Mouse (Mus musculus) erythroblast, embryonic 14.5 days (primary cell): ENCODE data around the gene Kdm8. TPM values are rescaled to one million over a fixed set of nuclear protein-coding genes. Genes with fewer than 3 reads are reported as not detected.
"Not testable (repeated sequence)": the region's sequence is repeated elsewhere in the genome, so short reads cannot be mapped to it uniquely, and the experiment has no call there.

ENCODE experiments used
- H3K27me3 ChIP-seq: 2 replicates; pipeline ENCODE4 v1.6.1; 2012; ENCODE audit warnings: inconsistent platforms; ENCODE audit not compliant: control insufficient read depth
- H3K36me3 ChIP-seq: 2 replicates; pipeline ENCODE4 v1.6.1; 2012; ENCODE audit warnings: mild to moderate bottlenecking, inconsistent platforms; ENCODE audit not compliant: control insufficient read depth
- H3K4me1 ChIP-seq: 2 replicates; pipeline ENCODE4 v1.6.1; 2012; ENCODE audit warnings: inconsistent platforms; ENCODE audit not compliant: control insufficient read depth
- H3K4me3 ChIP-seq: replicated peaks from 2 replicates; pipeline ENCODE3; 2012; ENCODE audit warnings: moderate library complexity, mild to moderate bottlenecking, inconsistent platforms
- H3K9me3 ChIP-seq: 2 replicates; pipeline ENCODE4 v1.6.1; 2012; ENCODE audit warnings: low read length, inconsistent platforms, mixed read lengths; ENCODE audit not compliant: control insufficient read depth
- GATA1 ChIP-seq: IDR thresholded peaks from 2 replicates; pipeline ENCODE4 v1.6.1; 2012; ENCODE audit warnings: low read length, inconsistent platforms, mixed read lengths
- TAL1 ChIP-seq: IDR thresholded peaks from 3 replicates; pipeline ENCODE4 v1.6.1; 2012; ENCODE audit warnings: low read length, inconsistent platforms, mixed read lengths
- polyA plus RNA-seq: library from polyadenylated mRNA; stranded (reverse); fragments of >175 nt; gene quantifications from 2 replicates; pipeline ENCODE4 v1.2.3, GENCODE M21; 2012

Gene Kdm8
- polyA plus RNA-seq, 1 experiment = 0.23 TPM

DNA sequence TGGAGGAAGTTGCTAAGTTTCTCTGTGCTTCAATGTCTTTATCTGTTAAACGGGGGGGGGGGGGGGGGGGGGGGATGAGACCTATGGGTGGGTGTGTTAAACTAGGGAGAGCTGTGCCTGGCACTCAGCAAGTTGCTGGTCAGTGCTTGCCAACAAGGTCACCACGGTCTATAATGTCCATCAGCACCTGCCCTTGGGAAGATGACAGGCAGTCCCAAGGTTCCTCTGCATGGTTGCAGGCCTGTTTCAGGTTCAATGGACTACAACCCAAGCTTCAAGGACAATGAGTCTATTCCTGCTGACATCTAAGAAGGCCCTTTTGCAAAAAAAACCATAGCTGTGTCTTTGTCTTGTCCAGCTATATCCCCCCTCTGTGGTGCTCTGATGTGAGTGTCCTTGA, 22.6 kb upstream of the Kdm8 start:
- TF ChIP-seq GATA1 (no peak), TAL1 (no peak)
- no peaks in the 10 kb centered on the region for H3K36me3 ChIP-seq
- H3K9me3 ChIP-seq = no peaks in the 10 kb centered on the region
- peaks cover 63% of the 10 kb centered on the region for H3K4me1 ChIP-seq
- no peak overlapping the region for H3K4me3 ChIP-seq
- peaks cover 3% of the 10 kb centered on the region; the same call in 1 of the 2 replicates for H3K27me3 ChIP-seq

- H3K9me3 ChIP-seq = no peaks in the 10 kb centered on the region
- TF ChIP-seq GATA1 (no peak), TAL1 (no peak)
- no peaks in the 10 kb centered on the region; the same call in 1 of the 2 replicates for H3K36me3 ChIP-seq
- no peak overlapping the region for H3K4me3 ChIP-seq
- no peaks in the 10 kb centered on the region for H3K27me3 ChIP-seq
- peaks cover 74% of the 10 kb centered on the region for H3K4me1 ChIP-seq
These were observed 21.4 kb upstream of the Kdm8 start for GRCm38 (mm10) chr7:125423056-125423455.

DNA sequence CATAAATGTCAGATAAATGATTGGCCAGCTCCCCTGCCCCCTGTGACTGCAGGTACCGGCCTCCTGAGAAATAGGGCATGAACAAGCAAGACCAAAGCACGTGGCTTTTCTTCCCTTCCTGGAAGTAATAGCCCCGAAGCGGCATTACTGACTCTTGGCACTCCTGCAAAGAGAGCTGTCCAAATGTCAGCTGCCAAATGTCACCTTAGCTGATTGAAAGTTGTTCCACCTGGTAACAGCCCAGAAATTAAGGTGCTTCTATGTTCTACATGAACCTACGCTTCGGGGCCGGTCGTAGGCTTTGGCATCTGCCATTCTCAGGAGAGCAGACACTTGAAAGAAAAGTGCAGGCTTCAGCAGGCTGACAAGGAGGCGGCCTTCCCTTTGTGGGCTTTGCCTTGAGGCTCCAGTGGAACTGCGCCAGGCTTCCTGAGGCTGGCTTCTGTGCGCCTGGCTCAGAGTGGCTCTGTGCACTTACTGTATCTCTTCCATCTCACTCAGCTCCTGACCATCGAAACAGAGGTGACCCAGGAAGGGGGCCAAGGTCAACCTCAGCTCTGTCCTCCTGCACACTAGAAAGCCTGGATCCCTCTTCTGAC, 16.9 kb upstream of the Kdm8 start:
- Histone ChIP-seq H3K9me3 (0 out of 2 replicates have a peak, but pooled peaks cover 4% of the 10 kb centered on the region), H3K4me3 (no peak overlapping the region), H3K27me3 (no peaks in the 10 kb centered on the region), H3K4me1 (peaks cover 80% of the 10 kb centered on the region), H3K36me3 (no peaks in the 10 kb centered on the region; the same call in 1 of the 2 replicates)
- TF ChIP-seq GATA1 (no peak), TAL1 (no peak)

DNA sequence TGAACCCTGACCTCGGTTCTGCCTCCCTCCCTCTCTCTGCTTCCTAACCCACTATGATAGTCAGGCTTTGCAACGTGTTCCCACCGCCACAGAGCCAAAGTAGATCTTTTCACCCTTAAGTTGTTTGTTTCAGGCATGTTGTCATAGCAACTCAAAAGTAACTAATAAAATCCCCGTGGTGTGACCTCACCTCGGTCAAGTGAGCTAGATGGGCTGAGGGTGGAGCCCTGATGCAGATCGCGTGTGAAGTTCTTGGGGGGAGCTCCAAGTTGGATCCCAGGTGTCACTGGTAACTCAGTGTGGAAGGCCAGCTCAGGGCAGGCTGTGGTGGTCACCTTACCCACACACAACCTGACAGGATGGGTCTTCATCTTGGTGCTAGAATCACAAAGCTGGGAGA, 16.1 kb upstream of the Kdm8 start:
- Histone ChIP-seq H3K4me3 (peak overlapping the region; percentile 39), H3K36me3 (no peaks in the 10 kb centered on the region; the same call in 1 of the 2 replicates), H3K9me3 (0 out of 2 replicates have a peak, but pooled peaks cover 4% of the 10 kb centered on the region), H3K4me1 (peaks cover 73% of the 10 kb centered on the region), H3K27me3 (no peaks in the 10 kb centered on the region)
- TF ChIP-seq GATA1 = no peak
- no peak for TF ChIP-seq TAL1

GRCm38 (mm10) chr7:125428816-125429500, 15.5 kb upstream of the Kdm8 start:
- H3K27me3 ChIP-seq, H3K36me3 ChIP-seq, H3K9me3 ChIP-seq: not testable (repeated sequence)
- TF ChIP-seq GATA1 (peak; percentile 82), TAL1 (peak; percentile 83)
- Histone ChIP-seq H3K4me1 (peaks cover 67% of the 10 kb centered on the region), H3K4me3 (peak overlapping the region; percentile 39)

DNA sequence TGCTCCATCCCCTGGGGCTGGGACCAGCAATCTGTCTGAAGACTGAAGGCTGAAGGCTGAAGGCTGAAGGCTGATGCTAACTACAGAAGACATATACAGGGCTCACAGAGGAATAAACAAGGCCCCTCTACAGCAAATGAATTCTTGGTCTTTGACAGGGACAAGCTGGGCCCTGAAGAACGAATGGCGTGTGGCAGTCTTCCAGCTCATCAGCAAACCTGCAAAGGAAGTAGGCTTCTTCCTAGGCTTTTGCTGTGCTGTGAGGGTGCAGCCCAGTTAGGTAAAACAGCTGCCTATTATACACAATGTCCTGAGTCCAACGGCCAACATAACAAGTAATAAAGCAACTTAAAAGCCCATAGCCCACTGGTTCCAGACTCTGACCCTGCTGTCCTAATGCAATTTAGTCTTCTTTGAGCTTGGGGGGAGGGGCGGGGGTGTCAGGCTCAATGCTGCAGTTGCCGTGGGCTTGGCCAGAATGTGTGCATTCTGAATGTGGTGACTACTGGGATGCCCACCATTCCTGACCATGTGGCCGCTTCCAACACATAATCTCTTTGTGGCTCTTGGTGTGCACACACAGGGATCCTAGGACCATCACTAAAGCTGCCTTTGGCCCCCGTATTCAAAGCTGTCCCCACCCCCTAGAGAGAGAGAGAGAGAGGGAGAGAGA, 14.2 kb upstream of the Kdm8 start:
- Histone ChIP-seq H3K4me3 (no peak overlapping the region), H3K9me3 (0 out of 2 replicates have a peak, but pooled peaks cover 4% of the 10 kb centered on the region), H3K36me3 (no peaks in the 10 kb centered on the region; the same call in 1 of the 2 replicates), H3K4me1 (peaks cover 63% of the 10 kb centered on the region), H3K27me3 (no peaks in the 10 kb centered on the region)
- no peak for TF ChIP-seq TAL1
- TF ChIP-seq GATA1 = no peak

DNA sequence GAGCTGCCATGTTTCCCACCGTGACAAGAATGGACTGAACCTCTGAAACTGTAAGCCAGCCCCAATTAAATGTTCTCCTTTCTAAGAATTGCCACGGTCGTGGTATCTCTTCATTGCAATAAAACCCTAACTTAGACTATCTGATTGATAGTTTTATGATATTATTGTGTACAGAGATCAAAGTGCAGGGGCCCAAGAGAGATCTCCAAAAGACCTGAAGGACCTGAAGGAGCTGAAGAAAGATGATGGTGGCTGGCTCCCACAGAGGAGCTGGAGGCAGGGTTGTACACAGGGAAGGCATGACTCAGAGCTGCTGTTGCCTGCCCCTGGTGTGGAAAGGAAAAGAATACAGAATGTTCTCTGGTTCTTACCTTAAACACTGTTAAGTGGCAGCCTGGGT, 10.6 kb upstream of the Kdm8 start:
- TF ChIP-seq GATA1 = no peak
- no peak for TF ChIP-seq TAL1
- no peaks in the 10 kb centered on the region for H3K36me3 ChIP-seq
- H3K4me3 ChIP-seq = no peak overlapping the region
- H3K27me3 ChIP-seq = no peaks in the 10 kb centered on the region
- H3K9me3 ChIP-seq = 0 out of 2 replicates have a peak, but pooled peaks cover 4% of the 10 kb centered on the region
- peaks cover 47% of the 10 kb centered on the region for H3K4me1 ChIP-seq

GRCm38 (mm10) chr7:125434666-125435290, 9.7 kb upstream of the Kdm8 start:
- Histone ChIP-seq H3K9me3 (peaks cover 10% of the 10 kb centered on the region), H3K27me3 (no peaks in the 10 kb centered on the region), H3K4me1 (peaks cover 39% of the 10 kb centered on the region), H3K4me3 (no peak overlapping the region), H3K36me3 (no peaks in the 10 kb centered on the region)
- TF ChIP-seq TAL1 = no peak

- Histone ChIP-seq H3K36me3 (peaks cover 14% of the 10 kb centered on the region), H3K27me3 (no peaks in the 10 kb centered on the region), H3K9me3 (peaks cover 11% of the 10 kb centered on the region), H3K4me3 (no peak overlapping the region), H3K4me1 (peaks cover 54% of the 10 kb centered on the region)
- TF ChIP-seq TAL1 (no peak), GATA1 (no peak)
These were observed 2.2 kb upstream of the Kdm8 start for GRCm38 (mm10) chr7:125442323-125442722.
